Mouse (Mus musculus): ENCODE data around the gene Pwwp2a. TPM values are rescaled to one million over a fixed set of nuclear protein-coding genes. Genes with fewer than 3 reads are reported as not detected.

Gene Pwwp2a
- 23.0 and 23.2 TPM in 2 replicates for polyA plus RNA-seq (2015; fragmentation: Nextera tagmentation; extraction: Ambion mirVana)

DNA sequence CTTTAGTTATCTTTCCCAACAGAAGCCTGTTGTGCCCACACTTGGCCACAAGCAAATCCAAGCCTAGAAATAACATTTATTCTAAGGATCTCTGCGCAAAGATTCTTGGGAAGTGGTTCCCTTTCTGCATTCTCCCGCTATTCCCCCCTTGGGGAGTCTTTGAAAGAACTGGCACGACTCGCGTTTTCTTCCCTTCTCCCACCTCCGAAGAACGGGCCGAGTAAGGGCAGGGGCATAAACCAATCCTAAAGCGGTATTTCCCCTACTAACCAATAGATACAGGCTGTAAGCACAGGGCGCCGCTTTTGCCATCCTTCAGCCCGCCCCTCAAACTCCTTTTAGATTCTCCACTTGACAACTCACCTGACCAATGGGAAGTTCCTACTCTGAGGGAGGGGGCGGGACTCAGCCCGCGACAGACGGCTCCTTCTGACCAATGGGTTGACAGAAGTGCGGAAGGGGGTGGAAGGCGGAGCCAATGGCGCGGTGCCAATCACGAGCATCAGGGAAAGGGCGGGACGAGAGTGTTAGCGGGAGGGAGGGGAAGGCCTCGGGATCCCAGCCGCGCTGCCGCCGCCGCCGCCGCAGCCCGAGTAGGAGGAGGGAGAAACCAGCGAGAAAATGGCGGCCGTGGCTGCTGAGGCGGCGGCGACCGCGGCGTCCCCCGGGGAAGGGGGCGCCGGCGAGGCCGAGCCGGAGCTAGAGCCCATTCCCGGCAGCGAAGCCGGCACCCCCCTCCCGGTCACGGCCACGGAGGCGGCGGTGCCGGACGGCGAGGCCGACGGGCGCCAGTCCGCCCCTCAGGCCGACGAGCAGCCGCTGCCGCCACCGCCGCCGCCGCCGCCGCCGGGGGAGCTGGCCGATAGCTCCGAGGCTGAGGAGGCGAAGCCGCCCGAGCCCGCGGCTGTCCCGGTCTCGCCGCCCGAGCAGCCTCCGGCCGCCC lies at the start of gene Pwwp2a:
Gene Pwwp2a, plus strand, starts transcription at position 527 of the 943 bp plus-strand sequence.
- H3K4me2 ChIP-seq (ENCODE audit: low read length): peak within 1 kb of the TSS; percentile 87
- peak; percentile 100 for DNase-seq (ENCODE audit: low spot score)
- no peaks in the 10 kb centered on the region for H3K36me3 ChIP-seq (ENCODE audit: insufficient read depth, low read length)
- peak; percentile 100 for ATAC-seq (replicated peaks; ENCODE audit: low FRiP score, low read depth)
- TF ChIP-seq CTCF (IDR thresholded peaks at IDR 0.05; ENCODE audit: low read depth): no peak
- no peaks in the 10 kb centered on the region for H3K27me3 ChIP-seq (ENCODE audit: insufficient read depth, low read length)
- H3K4me3 ChIP-seq (replicated peaks; ENCODE audit: low read depth, low read length): peak within 1 kb of the TSS; percentile 95
- no peaks in the 10 kb centered on the region for H3K9me3 ChIP-seq (replicated peaks; ENCODE audit: low read length)
- peak within 1 kb of the TSS; percentile 93 for H3K27ac ChIP-seq
- peak within 1 kb of the TSS; percentile 94 for H3K9ac ChIP-seq (ENCODE audit: low read depth, low read length)
- WGBS: under 1% methylated on average over 49 of the region's 87 CpGs
- H3K4me1 ChIP-seq (replicated peaks; ENCODE audit: insufficient read depth, low read length): 0 out of 2 replicates have a peak, but pooled peaks cover 9% of the 10 kb centered on the region

DNA sequence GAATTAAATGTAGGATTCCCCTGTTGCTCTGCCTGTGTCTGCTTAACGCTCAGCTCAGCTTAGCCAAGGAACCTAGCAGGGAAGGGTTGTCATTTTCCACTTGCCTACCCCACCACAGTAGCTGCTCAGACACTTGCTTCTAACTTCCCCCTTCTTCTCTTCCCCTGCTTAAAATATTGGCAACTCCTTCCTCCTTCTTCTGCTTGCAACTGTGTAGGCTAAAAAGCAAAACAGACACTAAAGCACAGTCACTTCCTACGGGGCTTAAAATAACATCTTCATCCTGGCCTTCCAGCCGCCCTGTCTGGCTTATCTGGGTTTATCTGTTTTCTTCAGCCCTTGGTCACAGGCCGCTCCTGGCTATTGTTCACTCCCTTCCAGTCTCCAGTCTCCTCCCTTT lies 49.2 kb upstream of the Pwwp2a start:
- Histone ChIP-seq H3K27ac (0 out of 2 replicates have a peak overlapping the region, but pooled peaks have one; percentile 4), H3K9me3 (replicated peaks; ENCODE audit: low read length) (no peaks in the 10 kb centered on the region), H3K4me3 (replicated peaks; ENCODE audit: low read depth, low read length) (no peak overlapping the region), H3K4me2 (ENCODE audit: low read length) (no peak overlapping the region), H3K27me3 (ENCODE audit: insufficient read depth, low read length) (no peaks in the 10 kb centered on the region), H3K9ac (ENCODE audit: low read depth, low read length) (no peak overlapping the region), H3K36me3 (ENCODE audit: insufficient read depth, low read length) (no peaks in the 10 kb centered on the region), H3K4me1 (replicated peaks; ENCODE audit: insufficient read depth, low read length) (0 out of 2 replicates have a peak, but pooled peaks cover 8% of the 10 kb centered on the region)
- 40% methylated on average over 4 of the region's 4 CpGs for WGBS
- DNase-seq (ENCODE audit: low spot score) (no peak), ATAC-seq (replicated peaks; ENCODE audit: low FRiP score, low read depth) (no peak)
- TF ChIP-seq CTCF (IDR thresholded peaks at IDR 0.05; ENCODE audit: low read depth): no peak

DNA sequence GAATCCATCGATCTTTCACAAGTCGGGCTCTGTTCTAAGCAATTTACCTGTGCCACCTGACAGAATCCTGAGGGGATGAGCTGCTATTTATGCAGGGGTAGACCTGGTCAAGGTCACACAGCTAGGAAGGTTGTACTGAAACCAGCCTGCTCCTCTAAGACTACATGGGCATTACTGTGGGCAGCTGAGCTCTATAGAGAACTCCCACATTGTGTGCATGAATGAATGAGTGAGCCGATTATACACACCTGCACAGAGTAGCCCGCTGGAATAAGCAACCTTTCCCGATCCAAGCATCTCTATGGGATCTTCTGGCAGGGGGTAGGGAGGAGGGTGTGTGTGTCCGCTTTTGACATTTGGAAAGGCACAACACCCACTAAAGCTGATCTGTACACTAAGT lies 48.6 kb upstream of the Pwwp2a start:
- H3K36me3 ChIP-seq (ENCODE audit: insufficient read depth, low read length): no peaks in the 10 kb centered on the region
- WGBS: 72% methylated on average over 6 of the region's 6 CpGs
- 0 out of 2 replicates have a peak, but pooled peaks cover 8% of the 10 kb centered on the region for H3K4me1 ChIP-seq (replicated peaks; ENCODE audit: insufficient read depth, low read length)
- H3K9ac ChIP-seq (ENCODE audit: low read depth, low read length): no peak overlapping the region
- DNase-seq (ENCODE audit: low spot score) (no peak), ATAC-seq (replicated peaks; ENCODE audit: low FRiP score, low read depth) (no peak)
- H3K9me3 ChIP-seq (replicated peaks; ENCODE audit: low read length): no peaks in the 10 kb centered on the region
- no peak overlapping the region for H3K4me2 ChIP-seq (ENCODE audit: low read length)
- H3K27me3 ChIP-seq (ENCODE audit: insufficient read depth, low read length): no peaks in the 10 kb centered on the region
- no peak for TF ChIP-seq CTCF (IDR thresholded peaks at IDR 0.05; ENCODE audit: low read depth)
- H3K27ac ChIP-seq: peak overlapping the region; percentile 64; the same call in 1 of the 2 replicates
- no peak overlapping the region for H3K4me3 ChIP-seq (replicated peaks; ENCODE audit: low read depth, low read length)

DNA sequence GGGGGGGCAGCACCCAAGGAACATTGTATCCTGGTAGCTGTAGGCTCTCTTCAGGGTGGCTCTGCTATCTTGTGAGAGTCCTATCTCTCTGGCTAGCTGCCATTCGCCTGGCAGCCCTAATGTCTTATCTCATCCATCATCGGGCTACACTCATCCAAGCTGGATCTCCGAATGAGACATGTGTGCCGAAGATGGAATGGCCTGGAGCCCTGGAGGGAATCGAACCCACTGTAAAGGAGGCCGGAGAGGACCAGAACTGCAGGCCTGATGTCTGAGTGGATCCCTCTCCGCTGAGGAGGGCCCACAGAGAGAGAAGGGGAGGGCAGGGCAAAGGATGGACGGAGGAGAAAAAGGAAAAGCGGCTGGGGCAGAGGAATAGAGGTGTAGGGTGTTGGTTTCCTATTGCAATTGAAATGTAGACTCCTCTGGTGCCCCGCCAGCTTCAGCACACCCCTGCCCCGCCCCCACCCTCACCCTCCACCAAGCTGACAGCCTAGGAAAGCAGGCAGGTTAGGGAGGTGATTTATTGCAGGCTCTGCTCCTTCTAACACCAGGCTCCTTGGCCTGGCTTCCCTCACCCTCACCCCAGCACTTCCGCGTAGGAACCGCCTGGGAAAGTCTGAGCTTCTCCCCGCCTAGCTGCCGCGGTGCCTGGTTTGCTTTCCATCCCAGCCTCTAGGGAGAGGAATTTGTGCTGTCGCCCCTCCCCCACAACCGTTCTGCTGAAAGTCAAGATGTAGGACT lies 48.0 kb upstream of the Pwwp2a start:
- Histone ChIP-seq H3K36me3 (ENCODE audit: insufficient read depth, low read length) (no peaks in the 10 kb centered on the region), H3K27ac (peak overlapping the region; percentile 64), H3K4me1 (replicated peaks; ENCODE audit: insufficient read depth, low read length) (0 out of 2 replicates have a peak, but pooled peaks cover 8% of the 10 kb centered on the region), H3K9me3 (replicated peaks; ENCODE audit: low read length) (no peaks in the 10 kb centered on the region), H3K4me3 (replicated peaks; ENCODE audit: low read depth, low read length) (no peak overlapping the region), H3K4me2 (ENCODE audit: low read length) (peak overlapping the region; percentile 40), H3K27me3 (ENCODE audit: insufficient read depth, low read length) (no peaks in the 10 kb centered on the region), H3K9ac (ENCODE audit: low read depth, low read length) (no peak overlapping the region)
- peak; percentile 44; the same call in 1 of the 2 replicates for TF ChIP-seq CTCF (IDR thresholded peaks at IDR 0.05; ENCODE audit: low read depth)
- DNase-seq (ENCODE audit: low spot score) (peak; percentile 94), ATAC-seq (replicated peaks; ENCODE audit: low FRiP score, low read depth) (peak; percentile 89)
- 12% methylated on average over 19 of the region's 19 CpGs for WGBS

DNA sequence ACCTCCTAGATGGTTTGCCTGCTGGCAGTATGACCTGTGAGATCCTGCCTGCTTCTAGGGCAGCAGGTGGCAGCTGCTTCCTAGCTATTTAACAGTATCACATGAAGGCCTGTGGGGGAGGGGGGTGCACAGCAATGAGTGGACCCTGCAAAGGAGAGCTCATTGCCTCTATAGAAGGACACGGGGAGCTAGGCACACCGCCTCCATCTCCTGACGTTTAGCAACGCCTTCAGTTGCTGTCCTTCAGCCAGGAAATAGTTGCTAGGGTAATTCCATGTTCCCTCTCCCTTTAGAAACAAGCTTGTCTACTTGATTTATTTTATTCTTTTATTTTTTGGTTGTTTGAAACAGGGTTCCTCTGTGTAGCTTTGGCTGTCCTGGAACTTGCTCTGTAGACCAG lies 45.0 kb upstream of the Pwwp2a start:
- Histone ChIP-seq H3K9me3 (replicated peaks; ENCODE audit: low read length) (no peaks in the 10 kb centered on the region), H3K4me2 (ENCODE audit: low read length) (no peak overlapping the region), H3K4me3 (replicated peaks; ENCODE audit: low read depth, low read length) (no peak overlapping the region), H3K27me3 (ENCODE audit: insufficient read depth, low read length) (no peaks in the 10 kb centered on the region), H3K27ac (no peak overlapping the region), H3K4me1 (replicated peaks; ENCODE audit: insufficient read depth, low read length) (0 out of 2 replicates have a peak, but pooled peaks cover 8% of the 10 kb centered on the region), H3K9ac (ENCODE audit: low read depth, low read length) (no peak overlapping the region), H3K36me3 (ENCODE audit: insufficient read depth, low read length) (no peaks in the 10 kb centered on the region)
- DNase-seq (ENCODE audit: low spot score) (no peak), ATAC-seq (replicated peaks; ENCODE audit: low FRiP score, low read depth) (no peak)
- 47% methylated on average over 4 of the region's 4 CpGs for WGBS
- TF ChIP-seq CTCF (IDR thresholded peaks at IDR 0.05; ENCODE audit: low read depth): peak; percentile 19; the same call in 1 of the 2 replicates

DNA sequence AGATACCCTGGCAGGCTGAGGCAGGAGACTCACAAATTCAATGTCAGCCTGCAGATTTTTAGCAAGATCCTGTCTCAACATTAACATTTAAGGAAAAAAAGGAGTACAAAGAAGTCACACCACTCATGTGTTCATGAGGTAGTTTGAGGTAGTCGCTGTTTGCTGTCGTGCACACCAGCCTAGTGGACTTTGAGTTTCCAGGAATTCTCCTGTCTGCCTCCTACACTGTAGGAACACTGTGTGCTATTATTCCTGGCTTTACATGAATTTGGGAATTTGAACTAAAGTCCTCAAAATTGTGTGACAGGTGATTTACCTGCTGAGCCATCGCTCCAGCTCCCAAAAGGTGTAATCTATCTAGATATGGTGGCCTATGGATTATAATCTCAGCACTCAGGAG lies 43.3 kb upstream of the Pwwp2a start:
- no peak overlapping the region for H3K4me3 ChIP-seq (replicated peaks; ENCODE audit: low read depth, low read length)
- H3K27ac ChIP-seq: no peak overlapping the region
- no peaks in the 10 kb centered on the region for H3K9me3 ChIP-seq (replicated peaks; ENCODE audit: low read length)
- no peak for TF ChIP-seq CTCF (IDR thresholded peaks at IDR 0.05; ENCODE audit: low read depth)
- H3K9ac ChIP-seq (ENCODE audit: low read depth, low read length): no peak overlapping the region
- no peaks in the 10 kb centered on the region for H3K27me3 ChIP-seq (ENCODE audit: insufficient read depth, low read length)
- H3K36me3 ChIP-seq (ENCODE audit: insufficient read depth, low read length): no peaks in the 10 kb centered on the region
- 95% methylated on average over 3 of the region's 3 CpGs for WGBS
- 0 out of 2 replicates have a peak, but pooled peaks cover 5% of the 10 kb centered on the region for H3K4me1 ChIP-seq (replicated peaks; ENCODE audit: insufficient read depth, low read length)
- DNase-seq (ENCODE audit: low spot score) (no peak), ATAC-seq (replicated peaks; ENCODE audit: low FRiP score, low read depth) (no peak)
- H3K4me2 ChIP-seq (ENCODE audit: low read length): no peak overlapping the region

All from kidney, postnatal 0 days (tissue).